Mouse (Mus musculus): ENCODE measurements around the gene Klhdc10. TPM values are rescaled to one million over a fixed set of nuclear protein-coding genes. Genes with fewer than 3 reads are reported as not detected.

Gene Klhdc10
- polyA plus RNA-seq, 1 experiment from 2014 or later: 19.0 TPM

Other genes with a start within 250 kb of the Klhdc10 start
- 46.6 and 49.8 TPM in 2 replicates for gene Ube2h, start 97.3 kb upstream of the Klhdc10 start, polyA plus RNA-seq (2015; fragmentation: Nextera tagmentation; extraction: Ambion mirVana)
- 44.2 and 46.0 TPM in 2 replicates for gene Zc3hc1, start 10.8 kb upstream of the Klhdc10 start, polyA plus RNA-seq (2015; fragmentation: Nextera tagmentation; extraction: Ambion mirVana)
- 24.2 and 25.6 TPM in 2 replicates for gene Tmem209, start 107.9 kb downstream of the Klhdc10 start, polyA plus RNA-seq (2015; fragmentation: Nextera tagmentation; extraction: Ambion mirVana)
- not detected in 2 replicates for gene Ssmem1, start 108.0 kb downstream of the Klhdc10 start, polyA plus RNA-seq (2015; fragmentation: Nextera tagmentation; extraction: Ambion mirVana)
- 4.6 and 6.9 TPM in 2 replicates for gene Cpa2, start 139.7 kb downstream of the Klhdc10 start, polyA plus RNA-seq (2015; fragmentation: Nextera tagmentation; extraction: Ambion mirVana)
- 2.5 and 3.3 TPM in 2 replicates for gene Cpa4, start 166.5 kb downstream of the Klhdc10 start, polyA plus RNA-seq (2015; fragmentation: Nextera tagmentation; extraction: Ambion mirVana)
- 0.90 and 0.97 TPM in 2 replicates for gene Cpa5, start 209.1 kb downstream of the Klhdc10 start, polyA plus RNA-seq (2015; fragmentation: Nextera tagmentation; extraction: Ambion mirVana)
- 2.1 and 3.9 TPM in 2 replicates for gene Cpa1, start 237.3 kb downstream of the Klhdc10 start, polyA plus RNA-seq (2015; fragmentation: Nextera tagmentation; extraction: Ambion mirVana)

All from heart, embryonic 13.5 days (tissue).